Mouse (Mus musculus): ENCODE measurements around the gene Zfand3. TPM values are rescaled to one million over a fixed set of nuclear protein-coding genes. Genes with fewer than 3 reads are reported as not detected.

The Zfand3 gene
- polyA plus RNA-seq, 1 experiment from 2014 or later, result 43.0 TPM

GRCm38 (mm10) chr17:30097156-30097555, 92.6 kb downstream of the Zfand3 start:
- H3K36me3 ChIP-seq, result peaks cover 4% of the 10 kb centered on the region; the same call in 1 of the 2 replicates
- no peaks in the 10 kb centered on the region for H3K9me3 ChIP-seq
- H3K9ac ChIP-seq, result no peak overlapping the region
- H3K27ac ChIP-seq, result no peak overlapping the region
- H3K4me2 ChIP-seq (replicated peaks), result no peak overlapping the region
- H3K4me1 ChIP-seq (replicated peaks), result 0 out of 2 replicates have a peak, but pooled peaks cover 12% of the 10 kb centered on the region
- no peak overlapping the region for H3K4me3 ChIP-seq (replicated peaks)
- H3K27me3 ChIP-seq (replicated peaks), result no peaks in the 10 kb centered on the region
- ATAC-seq, result no peak
- 76% methylated on average over 5 of the region's 5 CpGs for WGBS

GRCm38 (mm10) chr17:30097677-30098076, 93.1 kb downstream of the Zfand3 start:
- Histone ChIP-seq H3K9ac (no peak overlapping the region), H3K4me2 (replicated peaks) (no peak overlapping the region), H3K4me3 (replicated peaks) (no peak overlapping the region), H3K36me3 (peaks cover 4% of the 10 kb centered on the region; the same call in 1 of the 2 replicates), H3K27me3 (replicated peaks) (no peaks in the 10 kb centered on the region), H3K4me1 (replicated peaks) (0 out of 2 replicates have a peak, but pooled peaks cover 12% of the 10 kb centered on the region), H3K27ac (no peak overlapping the region), H3K9me3 (no peaks in the 10 kb centered on the region)
- 60% methylated on average over 4 of the region's 4 CpGs for WGBS
- no peak for ATAC-seq

- 40% methylated on average over 2 of the region's 2 CpGs for WGBS
- Histone ChIP-seq H3K36me3 (peaks cover 4% of the 10 kb centered on the region; the same call in 1 of the 2 replicates), H3K9ac (no peak overlapping the region), H3K9me3 (no peaks in the 10 kb centered on the region), H3K4me2 (replicated peaks) (no peak overlapping the region), H3K4me3 (replicated peaks) (no peak overlapping the region), H3K27me3 (replicated peaks) (no peaks in the 10 kb centered on the region), H3K27ac (no peak overlapping the region), H3K4me1 (replicated peaks) (0 out of 2 replicates have a peak, but pooled peaks cover 12% of the 10 kb centered on the region)
- ATAC-seq, result peak; percentile 49; the same call in 1 of the 2 replicates
Measured at GRCm38 (mm10) chr17:30099670-30100069, 95.1 kb downstream of the Zfand3 start.

- H3K36me3 ChIP-seq, result no peaks in the 10 kb centered on the region
- ATAC-seq, result no peak
Measured at GRCm38 (mm10) chr17:30101801-30102200, 97.3 kb downstream of the Zfand3 start.

GRCm38 (mm10) chr17:30103005-30103404, 98.5 kb downstream of the Zfand3 start:
- Histone ChIP-seq H3K27me3 (replicated peaks) (no peaks in the 10 kb centered on the region), H3K9me3 (no peaks in the 10 kb centered on the region), H3K4me2 (replicated peaks) (no peak overlapping the region), H3K4me3 (replicated peaks) (no peak overlapping the region), H3K4me1 (replicated peaks) (0 out of 2 replicates have a peak, but pooled peaks cover 7% of the 10 kb centered on the region), H3K27ac (no peak overlapping the region), H3K9ac (no peak overlapping the region), H3K36me3 (no peaks in the 10 kb centered on the region)
- no peak for ATAC-seq
- 96% methylated on average over 5 of the region's 5 CpGs for WGBS

More at GRCm38 (mm10) chr17:30101801-30102200, 97.3 kb downstream of the Zfand3 start:
- Histone ChIP-seq H3K27me3 (replicated peaks) (no peaks in the 10 kb centered on the region), H3K4me1 (replicated peaks) (0 out of 2 replicates have a peak, but pooled peaks cover 9% of the 10 kb centered on the region), H3K9me3 (no peaks in the 10 kb centered on the region), H3K9ac (no peak overlapping the region), H3K4me2 (replicated peaks) (no peak overlapping the region), H3K4me3 (replicated peaks) (no peak overlapping the region), H3K27ac (no peak overlapping the region)

- no peak overlapping the region for H3K4me3 ChIP-seq (replicated peaks)
- no peaks in the 10 kb centered on the region for H3K27me3 ChIP-seq (replicated peaks)
- no peak overlapping the region for H3K9ac ChIP-seq
- 0 out of 2 replicates have a peak, but pooled peaks have one; percentile 36 for ATAC-seq
- H3K27ac ChIP-seq, result no peak overlapping the region
- H3K36me3 ChIP-seq, result no peaks in the 10 kb centered on the region
- H3K4me2 ChIP-seq (replicated peaks), result no peak overlapping the region
- no peaks in the 10 kb centered on the region for H3K9me3 ChIP-seq
- WGBS, result 60% methylated on average over 4 of the region's 4 CpGs
- H3K4me1 ChIP-seq (replicated peaks), result 0 out of 2 replicates have a peak, but pooled peaks cover 7% of the 10 kb centered on the region
Measured at GRCm38 (mm10) chr17:30103641-30104165, 99.2 kb downstream of the Zfand3 start.

- H3K27ac ChIP-seq, result no peak overlapping the region
- no peaks in the 10 kb centered on the region for H3K36me3 ChIP-seq
- H3K27me3 ChIP-seq (replicated peaks), result no peaks in the 10 kb centered on the region
- no peak overlapping the region for H3K9ac ChIP-seq
- ATAC-seq, result no peak
- 90% methylated on average over 3 of the region's 3 CpGs for WGBS
- no peak overlapping the region for H3K4me2 ChIP-seq (replicated peaks)
- H3K9me3 ChIP-seq, result no peaks in the 10 kb centered on the region
- H3K4me3 ChIP-seq (replicated peaks), result no peak overlapping the region
- H3K4me1 ChIP-seq (replicated peaks), result peaks cover 3% of the 10 kb centered on the region; the same call in 1 of the 2 replicates
Measured at GRCm38 (mm10) chr17:30105369-30105768, 100.8 kb downstream of the Zfand3 start.

GRCm38 (mm10) chr17:30110678-30111077, 106.1 kb downstream of the Zfand3 start:
- no peaks in the 10 kb centered on the region for H3K9me3 ChIP-seq
- 48% methylated on average over 7 of the region's 7 CpGs for WGBS
- H3K4me3 ChIP-seq (replicated peaks), result no peak overlapping the region
- no peak for ATAC-seq
- no peaks in the 10 kb centered on the region for H3K27me3 ChIP-seq (replicated peaks)
- H3K9ac ChIP-seq, result no peak overlapping the region
- peaks cover 5% of the 10 kb centered on the region; the same call in 1 of the 2 replicates for H3K4me1 ChIP-seq (replicated peaks)
- no peaks in the 10 kb centered on the region for H3K36me3 ChIP-seq
- no peak overlapping the region for H3K27ac ChIP-seq
- no peak overlapping the region for H3K4me2 ChIP-seq (replicated peaks)

GRCm38 (mm10) chr17:30111556-30111955, 107.0 kb downstream of the Zfand3 start:
- ATAC-seq, result no peak
- WGBS, result 69% methylated on average over 5 of the region's 5 CpGs
- Histone ChIP-seq H3K4me1 (replicated peaks) (peaks cover 10% of the 10 kb centered on the region; the same call in 1 of the 2 replicates), H3K9ac (no peak overlapping the region), H3K36me3 (no peaks in the 10 kb centered on the region), H3K4me3 (replicated peaks) (no peak overlapping the region), H3K27me3 (replicated peaks) (no peaks in the 10 kb centered on the region), H3K9me3 (no peaks in the 10 kb centered on the region), H3K27ac (no peak overlapping the region), H3K4me2 (replicated peaks) (no peak overlapping the region)

- Histone ChIP-seq H3K4me2 (replicated peaks) (no peak overlapping the region), H3K27ac (no peak overlapping the region), H3K9me3 (no peaks in the 10 kb centered on the region), H3K4me1 (replicated peaks) (peaks cover 13% of the 10 kb centered on the region; the same call in 1 of the 2 replicates), H3K4me3 (replicated peaks) (no peak overlapping the region), H3K9ac (no peak overlapping the region), H3K36me3 (no peaks in the 10 kb centered on the region), H3K27me3 (replicated peaks) (no peaks in the 10 kb centered on the region)
- WGBS, result 84% methylated on average over 4 of the region's 4 CpGs
- ATAC-seq, result no peak
Measured at GRCm38 (mm10) chr17:30112080-30112479, 107.5 kb downstream of the Zfand3 start.

- Histone ChIP-seq H3K4me3 (replicated peaks) (no peak overlapping the region), H3K36me3 (no peaks in the 10 kb centered on the region), H3K4me2 (replicated peaks) (no peak overlapping the region), H3K27me3 (replicated peaks) (no peaks in the 10 kb centered on the region), H3K4me1 (replicated peaks) (peaks cover 15% of the 10 kb centered on the region), H3K9ac (no peak overlapping the region), H3K9me3 (no peaks in the 10 kb centered on the region), H3K27ac (no peak overlapping the region)
- WGBS, result 80% methylated on average over 7 of the region's 7 CpGs
- ATAC-seq, result no peak
Measured at GRCm38 (mm10) chr17:30112555-30113305, 108.2 kb downstream of the Zfand3 start.

- 82% methylated on average over 3 of the region's 3 CpGs for WGBS
- no peaks in the 10 kb centered on the region for H3K9me3 ChIP-seq
Measured at GRCm38 (mm10) chr17:30114761-30115160, 110.2 kb downstream of the Zfand3 start.

More at GRCm38 (mm10) chr17:30114761-30115160, 110.2 kb downstream of the Zfand3 start:
- Histone ChIP-seq H3K4me2 (replicated peaks) (no peak overlapping the region), H3K27ac (no peak overlapping the region), H3K4me1 (replicated peaks) (peaks cover 15% of the 10 kb centered on the region), H3K4me3 (replicated peaks) (no peak overlapping the region), H3K27me3 (replicated peaks) (no peaks in the 10 kb centered on the region), H3K36me3 (no peaks in the 10 kb centered on the region), H3K9ac (no peak overlapping the region)
- no peak for ATAC-seq

Measured in intestine, embryonic 15.5 days (tissue).